Mouse (Mus musculus): ENCODE results near the gene Slc16a1. TPM values are rescaled to one million over a fixed set of nuclear protein-coding genes. Genes with fewer than 3 reads are reported as not detected.
"Not testable (repeated sequence)": the region's sequence is repeated elsewhere in the genome, so short reads cannot be mapped to it uniquely, and the experiment has no call there.

Slc16a1 gene
- polyA plus RNA-seq, 1 experiment from 2014 or later, result 39.6 TPM

DNA sequence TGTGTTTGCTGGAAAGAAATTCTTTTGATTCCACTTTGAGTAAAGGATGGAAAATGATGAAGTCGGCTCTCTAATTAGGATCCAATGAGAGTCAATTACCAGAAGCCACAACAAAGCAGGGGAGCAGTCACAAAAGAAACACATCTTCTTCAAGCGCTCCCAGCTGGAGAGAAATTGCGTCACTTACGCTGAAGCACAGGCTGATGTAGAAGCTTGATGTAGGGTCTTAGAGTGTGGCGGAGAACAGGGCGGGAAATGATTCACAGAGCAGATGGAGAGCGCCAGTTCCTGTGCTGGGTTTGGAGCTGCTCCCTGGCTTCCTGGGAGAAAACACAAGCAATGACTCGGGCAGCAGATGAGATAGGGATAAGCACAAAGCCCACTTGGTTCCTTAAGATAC, 40.4 kb downstream of the Slc16a1 start:
- 89% methylated on average over 8 of the region's 8 CpGs for WGBS

DNA sequence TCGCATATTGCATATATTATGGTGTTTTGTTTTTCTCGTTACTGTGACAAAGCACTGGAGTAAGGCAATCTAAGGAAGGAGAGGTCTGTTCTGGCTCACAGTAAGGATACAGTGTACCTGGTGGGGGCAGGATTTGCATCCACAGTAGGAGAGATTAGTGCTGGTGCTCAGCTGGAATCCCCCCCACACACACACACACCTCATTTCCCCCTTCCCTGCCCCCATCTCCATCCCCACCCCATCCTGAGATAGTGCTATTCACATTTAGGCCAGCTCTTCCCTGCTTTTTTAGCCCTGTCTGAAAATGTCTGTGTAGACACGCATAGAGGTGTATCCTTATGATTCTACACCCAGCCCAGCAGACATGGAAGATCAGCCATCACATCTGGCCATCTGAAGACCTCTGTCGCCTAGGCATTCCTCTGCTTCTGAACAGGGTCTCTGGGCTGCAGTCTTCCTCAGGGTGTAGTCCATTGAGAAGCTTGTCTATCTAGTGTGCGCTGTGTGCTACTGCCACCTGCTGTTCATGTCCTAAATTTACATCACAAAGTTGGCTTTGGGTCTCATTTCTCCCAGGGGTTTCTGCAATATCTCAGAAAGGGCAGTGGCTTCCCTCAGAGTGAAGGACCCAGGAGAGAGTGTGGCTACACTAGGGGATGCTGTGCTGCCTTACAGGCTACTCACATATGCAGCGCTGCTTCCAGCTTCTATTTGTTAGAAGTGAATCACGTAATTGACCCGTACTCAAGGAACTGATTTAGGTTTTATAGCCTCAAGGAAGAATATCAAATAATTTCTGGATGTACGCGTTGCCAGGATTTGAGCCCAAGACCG, 44.4 kb downstream of the Slc16a1 start:
- 57% methylated on average over 11 of the region's 11 CpGs for WGBS
- peak; percentile 93 for TF ChIP-seq CTCF (IDR thresholded peaks at IDR 0.05; ENCODE audit: low read depth)

More for the DNA sequence above, 40.4 kb downstream of the Slc16a1 start:
- H3K9me3 ChIP-seq (replicated peaks; ENCODE audit: low read length), result no peaks in the 10 kb centered on the region
- no peak overlapping the region for H3K4me3 ChIP-seq (replicated peaks; ENCODE audit: low read depth, low read length)
- no peak for ATAC-seq (replicated peaks; ENCODE audit: low FRiP score, low read depth)
- no peak overlapping the region for H3K4me2 ChIP-seq (ENCODE audit: low read length)
- no peaks in the 10 kb centered on the region for H3K27me3 ChIP-seq (ENCODE audit: insufficient read depth, low read length)
- no peaks in the 10 kb centered on the region for H3K36me3 ChIP-seq (ENCODE audit: insufficient read depth, low read length)
- peaks cover 6% of the 10 kb centered on the region; the same call in 1 of the 2 replicates for H3K4me1 ChIP-seq (replicated peaks; ENCODE audit: insufficient read depth, low read length)
- H3K27ac ChIP-seq, result no peak overlapping the region
- no peak overlapping the region for H3K9ac ChIP-seq (ENCODE audit: low read depth, low read length)
- DNase-seq (ENCODE audit: low spot score), result no peak
- no peak for TF ChIP-seq CTCF (IDR thresholded peaks at IDR 0.05; ENCODE audit: low read depth)

DNA sequence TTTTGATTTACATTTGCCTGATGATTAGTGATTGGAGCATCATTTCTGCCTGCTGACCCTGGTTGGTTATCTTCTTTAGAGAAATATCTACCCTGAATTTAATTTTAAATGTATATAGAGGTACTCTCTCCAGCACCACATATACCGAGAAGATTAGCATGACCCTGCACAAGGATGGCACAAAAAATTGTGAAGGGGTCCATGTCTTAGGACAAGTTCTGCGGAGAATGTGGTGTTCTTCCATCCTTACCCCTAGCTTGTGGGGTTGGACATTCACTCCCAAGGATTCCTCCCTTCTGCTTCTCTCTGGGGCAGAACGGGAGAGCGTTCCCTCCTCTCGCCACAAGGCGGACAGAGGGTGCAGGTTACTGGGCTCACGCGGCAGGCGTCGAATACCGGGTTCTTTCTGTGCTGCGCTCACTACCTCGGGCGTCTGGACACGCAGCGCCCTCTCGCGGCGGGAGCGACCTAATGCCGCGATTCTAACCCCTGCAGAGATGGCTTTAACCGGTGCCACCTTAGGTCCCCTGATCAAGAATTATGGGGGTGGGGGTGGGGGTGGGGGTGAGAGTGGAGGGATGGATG, 62.4 kb downstream of the Slc16a1 start:
- Histone ChIP-seq H3K4me2 (ENCODE audit: low read length) (no peak overlapping the region), H3K4me1 (replicated peaks; ENCODE audit: insufficient read depth, low read length) (no peaks in the 10 kb centered on the region), H3K4me3 (replicated peaks; ENCODE audit: low read depth, low read length) (no peak overlapping the region), H3K27ac (no peak overlapping the region), H3K36me3 (ENCODE audit: insufficient read depth, low read length) (no peaks in the 10 kb centered on the region), H3K27me3 (ENCODE audit: insufficient read depth, low read length) (no peaks in the 10 kb centered on the region), H3K9ac (ENCODE audit: low read depth, low read length) (no peak overlapping the region), H3K9me3 (replicated peaks; ENCODE audit: low read length) (no peaks in the 10 kb centered on the region)
- TF ChIP-seq CTCF (IDR thresholded peaks at IDR 0.05; ENCODE audit: low read depth), result peak; percentile 89
- 7% methylated on average over 23 of the region's 23 CpGs for WGBS
- ATAC-seq (replicated peaks; ENCODE audit: low FRiP score, low read depth) (peak; percentile 90), DNase-seq (ENCODE audit: low spot score) (peak; percentile 95)

More for the DNA sequence above, 44.4 kb downstream of the Slc16a1 start:
- no peaks in the 10 kb centered on the region for H3K9me3 ChIP-seq (replicated peaks; ENCODE audit: low read length)
- peak; percentile 67 for ATAC-seq (replicated peaks; ENCODE audit: low FRiP score, low read depth)
- no peaks in the 10 kb centered on the region for H3K27me3 ChIP-seq (ENCODE audit: insufficient read depth, low read length)
- H3K27ac ChIP-seq, result no peak overlapping the region
- no peaks in the 10 kb centered on the region for H3K36me3 ChIP-seq (ENCODE audit: insufficient read depth, low read length)
- H3K4me1 ChIP-seq (replicated peaks; ENCODE audit: insufficient read depth, low read length), result no peaks in the 10 kb centered on the region
- H3K4me2 ChIP-seq (ENCODE audit: low read length), result no peak overlapping the region
- no peak overlapping the region for H3K9ac ChIP-seq (ENCODE audit: low read depth, low read length)
- no peak overlapping the region for H3K4me3 ChIP-seq (replicated peaks; ENCODE audit: low read depth, low read length)
- peak; percentile 92 for DNase-seq (ENCODE audit: low spot score)

DNA sequence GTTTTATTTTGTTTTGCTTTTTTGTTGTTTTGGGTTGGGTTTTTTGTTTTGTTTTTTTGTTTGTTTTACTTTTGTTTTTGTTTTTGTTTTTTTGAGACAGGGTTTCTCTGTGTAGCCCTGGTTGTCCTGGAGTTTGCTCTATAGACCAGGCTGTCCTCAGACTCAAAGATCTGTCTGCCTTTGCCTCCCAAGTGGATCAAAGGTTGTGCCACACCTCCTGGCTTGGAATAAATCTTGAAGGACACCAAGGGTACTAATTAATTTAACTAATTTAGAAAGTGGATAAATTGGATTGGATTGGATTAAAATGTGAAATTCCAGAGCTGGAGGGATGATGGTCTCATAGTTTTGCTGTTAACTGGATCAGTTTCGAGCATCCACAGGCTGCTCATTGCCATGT, 63.3 kb downstream of the Slc16a1 start:
- Histone ChIP-seq H3K36me3 (ENCODE audit: insufficient read depth, low read length) (no peaks in the 10 kb centered on the region), H3K9ac (ENCODE audit: low read depth, low read length) (no peak overlapping the region), H3K4me2 (ENCODE audit: low read length) (no peak overlapping the region), H3K27me3 (ENCODE audit: insufficient read depth, low read length) (no peaks in the 10 kb centered on the region), H3K9me3 (replicated peaks; ENCODE audit: low read length) (no peaks in the 10 kb centered on the region), H3K4me1 (replicated peaks; ENCODE audit: insufficient read depth, low read length) (no peaks in the 10 kb centered on the region), H3K27ac (no peak overlapping the region), H3K4me3 (replicated peaks; ENCODE audit: low read depth, low read length) (no peak overlapping the region)
- no peak for ATAC-seq (replicated peaks; ENCODE audit: low FRiP score, low read depth)
- TF ChIP-seq CTCF (IDR thresholded peaks at IDR 0.05; ENCODE audit: low read depth), result no peak
- DNase-seq (ENCODE audit: low spot score), result no peak
- 96% methylated on average over 1 of the region's 1 CpGs for WGBS

DNA sequence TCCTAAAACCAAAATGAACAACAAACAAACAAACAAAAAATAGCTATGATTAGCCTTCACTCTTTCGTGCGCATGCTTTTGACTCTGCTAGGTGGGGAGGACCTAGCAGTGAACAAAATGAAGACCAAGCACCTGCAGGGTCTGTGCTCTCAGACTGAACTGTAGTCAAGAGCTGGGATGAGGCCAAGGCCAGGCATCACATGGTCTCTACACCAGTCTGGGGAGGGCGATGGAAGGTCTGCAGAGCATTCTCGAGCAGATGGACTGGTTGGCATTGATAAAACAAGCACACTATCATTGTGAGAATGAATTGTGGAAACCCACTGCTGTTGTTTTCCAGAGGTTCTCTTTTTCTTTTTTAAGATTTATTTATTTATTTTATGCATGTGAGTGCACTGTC, 65.5 kb downstream of the Slc16a1 start:
- Histone ChIP-seq H3K4me2 (ENCODE audit: low read length) (no peak overlapping the region), H3K4me1 (replicated peaks; ENCODE audit: insufficient read depth, low read length) (no peaks in the 10 kb centered on the region), H3K4me3 (replicated peaks; ENCODE audit: low read depth, low read length) (no peak overlapping the region), H3K9me3 (replicated peaks; ENCODE audit: low read length) (no peaks in the 10 kb centered on the region), H3K36me3 (ENCODE audit: insufficient read depth, low read length) (no peaks in the 10 kb centered on the region), H3K27ac (no peak overlapping the region), H3K27me3 (ENCODE audit: insufficient read depth, low read length) (no peaks in the 10 kb centered on the region), H3K9ac (ENCODE audit: low read depth, low read length) (no peak overlapping the region)
- no peak for TF ChIP-seq CTCF (IDR thresholded peaks at IDR 0.05; ENCODE audit: low read depth)
- 90% methylated on average over 4 of the region's 4 CpGs for WGBS
- DNase-seq (ENCODE audit: low spot score), result no peak
- ATAC-seq (replicated peaks; ENCODE audit: low FRiP score, low read depth), result no peak

DNA sequence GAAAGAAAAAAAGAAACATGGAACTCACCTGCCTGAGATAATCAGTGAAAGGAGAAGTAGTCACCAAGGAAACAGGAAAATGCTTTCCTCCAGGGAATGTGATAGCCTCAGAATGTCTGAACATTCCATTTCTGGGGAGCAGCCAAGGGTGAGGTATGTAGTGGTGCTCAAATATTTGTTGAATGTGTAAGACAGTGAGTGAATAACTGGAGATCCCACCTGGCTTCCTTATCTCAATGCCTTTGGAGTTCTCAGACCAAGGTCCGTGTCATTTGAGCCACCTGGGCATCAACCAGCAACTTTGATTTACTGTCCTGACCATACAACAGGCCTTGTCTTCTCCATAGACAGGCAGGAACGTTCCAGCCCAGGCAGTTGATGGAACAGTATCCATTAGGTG, 68.0 kb downstream of the Slc16a1 start:
- Histone ChIP-seq H3K4me2 (ENCODE audit: low read length) (no peak overlapping the region), H3K27ac (no peak overlapping the region), H3K9ac (ENCODE audit: low read depth, low read length) (no peak overlapping the region), H3K27me3 (ENCODE audit: insufficient read depth, low read length) (no peaks in the 10 kb centered on the region), H3K36me3 (ENCODE audit: insufficient read depth, low read length) (no peaks in the 10 kb centered on the region), H3K9me3 (replicated peaks; ENCODE audit: low read length) (no peaks in the 10 kb centered on the region), H3K4me3 (replicated peaks; ENCODE audit: low read depth, low read length) (no peak overlapping the region), H3K4me1 (replicated peaks; ENCODE audit: insufficient read depth, low read length) (no peaks in the 10 kb centered on the region)
- WGBS, result 52% methylated on average over 2 of the region's 2 CpGs
- ATAC-seq (replicated peaks; ENCODE audit: low FRiP score, low read depth) (no peak), DNase-seq (ENCODE audit: low spot score) (no peak)
- TF ChIP-seq CTCF (IDR thresholded peaks at IDR 0.05; ENCODE audit: low read depth), result no peak

DNA sequence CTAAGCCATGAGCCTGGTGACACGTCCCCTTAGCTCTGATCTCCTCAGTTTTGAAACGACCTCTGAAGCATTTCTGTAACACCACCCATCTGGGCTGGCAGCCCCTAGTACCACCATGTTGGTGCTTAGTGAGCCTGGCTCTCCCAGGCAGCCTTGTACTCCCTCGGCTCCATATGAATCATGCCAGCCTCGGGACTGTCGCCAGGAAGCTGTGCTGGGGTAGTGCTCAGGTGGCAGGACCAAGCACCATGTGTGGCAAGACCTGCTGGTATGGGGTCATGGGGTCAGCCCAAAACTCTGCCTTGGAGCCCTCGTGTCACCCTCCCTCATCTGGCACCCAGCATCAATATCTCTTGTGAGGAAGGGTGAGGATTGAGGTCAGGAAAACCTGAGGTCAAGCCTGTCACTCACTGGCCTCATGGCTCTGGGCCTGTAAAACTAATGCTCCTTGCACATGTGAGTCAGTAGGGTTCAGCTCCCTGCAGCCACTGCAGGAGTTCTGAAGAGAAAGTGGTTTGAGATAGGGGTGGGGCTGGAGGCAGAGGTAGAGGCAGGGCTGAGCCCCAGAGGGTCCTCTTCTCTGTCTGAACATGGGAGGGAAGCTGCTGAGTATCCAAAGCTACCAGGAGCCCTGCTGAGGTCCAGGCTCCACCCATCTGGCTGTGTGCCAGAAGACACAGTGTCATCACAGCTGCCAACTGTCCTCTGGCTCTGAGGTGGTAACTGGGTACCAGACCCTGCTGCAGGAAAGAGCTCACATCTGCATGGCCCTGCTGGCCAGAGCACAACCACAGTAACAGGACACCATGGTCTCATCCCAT, 68.7 kb downstream of the Slc16a1 start:
- not testable (repeated sequence) for H3K4me3 ChIP-seq (replicated peaks; ENCODE audit: low read depth, low read length); H3K27me3 ChIP-seq (ENCODE audit: insufficient read depth, low read length); H3K9me3 ChIP-seq (replicated peaks; ENCODE audit: low read length); DNase-seq (ENCODE audit: low spot score); H3K4me2 ChIP-seq (ENCODE audit: low read length); H3K36me3 ChIP-seq (ENCODE audit: insufficient read depth, low read length); H3K27ac ChIP-seq; H3K9ac ChIP-seq (ENCODE audit: low read depth, low read length); H3K4me1 ChIP-seq (replicated peaks; ENCODE audit: insufficient read depth, low read length)
- ATAC-seq (replicated peaks; ENCODE audit: low FRiP score, low read depth), result peak; percentile 78
- 63% methylated on average over 6 of the region's 6 CpGs for WGBS

DNA sequence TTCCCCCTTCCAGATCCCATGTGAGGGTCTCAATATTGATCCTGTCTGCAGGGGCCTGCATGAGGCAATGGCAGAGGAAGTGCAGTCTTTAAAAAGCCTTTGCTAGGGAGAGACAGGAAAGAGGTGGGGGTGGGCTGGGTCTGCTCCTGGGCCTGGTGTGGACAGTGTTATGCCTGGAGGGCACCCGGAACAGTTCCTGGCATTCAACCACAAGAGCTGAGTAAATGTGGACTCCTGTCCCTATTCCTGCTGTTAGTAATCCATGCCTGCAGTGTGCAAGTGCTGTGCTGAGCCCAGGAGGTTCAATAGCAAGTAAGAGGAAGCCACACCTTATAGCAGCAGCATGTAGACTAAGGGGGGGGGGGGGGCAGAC, 69.3 kb downstream of the Slc16a1 start:
- ATAC-seq (replicated peaks; ENCODE audit: low FRiP score, low read depth); H3K4me3 ChIP-seq (replicated peaks; ENCODE audit: low read depth, low read length); H3K4me1 ChIP-seq (replicated peaks; ENCODE audit: insufficient read depth, low read length); H3K9me3 ChIP-seq (replicated peaks; ENCODE audit: low read length); H3K27me3 ChIP-seq (ENCODE audit: insufficient read depth, low read length); H3K36me3 ChIP-seq (ENCODE audit: insufficient read depth, low read length); DNase-seq (ENCODE audit: low spot score); H3K9ac ChIP-seq (ENCODE audit: low read depth, low read length); H3K27ac ChIP-seq; H3K4me2 ChIP-seq (ENCODE audit: low read length): not testable (repeated sequence)
- WGBS, result 69% methylated on average over 1 of the region's 1 CpGs

Measured in kidney, postnatal 0 days (tissue).